Mouse (Mus musculus) macrophage (primary cell): ENCODE data around the gene Pigk. TPM values are rescaled to one million over a fixed set of nuclear protein-coding genes. Genes with fewer than 3 reads are reported as not detected.

Experiments used
- H3K27ac ChIP-seq: fragments of 350-480 bp; formaldehyde crosslinking; 2 replicates; pipeline ENCODE4 v1.9.0; 2021
- H3K36me3 ChIP-seq: fragments of 350-480 bp; formaldehyde crosslinking; 2 replicates; pipeline ENCODE4 v1.9.0; 2021; ENCODE audit errors: inconsistent target
- H3K4me3 ChIP-seq: fragments of 350-480 bp; formaldehyde crosslinking; 2 replicates; pipeline ENCODE4 v1.9.0; 2021; ENCODE audit errors: inconsistent target
- H3K79me2 ChIP-seq: fragments of 350-480 bp; formaldehyde crosslinking; 2 replicates; pipeline ENCODE4 v1.9.0; 2021; ENCODE audit errors: inconsistent target
- WGBS: methylation state at CpG from one replicate; pipeline ENCODE4 v1.1.7; 2026; ENCODE audit warnings: inconsistent platforms; ENCODE audit not compliant: missing documents; 5-methylcytosine and 5-hydroxymethylcytosine counted together
- polyA plus RNA-seq: library from polyadenylated mRNA; stranded (reverse); fragments of 250-400 nt; gene quantifications from 3 replicates; pipeline ENCODE4 v1.2.4, GENCODE M21; 2018; ENCODE audit warnings: inconsistent platforms

Pigk gene
- polyA plus RNA-seq, 1 experiment from 2014 or later, result 35.7 TPM

- Histone ChIP-seq H3K27ac (no peak overlapping the region), H3K36me3 (no peaks in the 10 kb centered on the region), H3K4me3 (no peak overlapping the region), H3K79me2 (no peaks in the 10 kb centered on the region)
- 90% methylated on average over 15 of the region's 15 CpGs for WGBS
Observed at GRCm38 (mm10) chr3:152949233-152949777, 235.4 kb downstream of the Pigk start.

- no peak overlapping the region for H3K4me3 ChIP-seq
- H3K36me3 ChIP-seq, result no peaks in the 10 kb centered on the region
- no peak overlapping the region for H3K27ac ChIP-seq
- WGBS, result 92% methylated on average over 5 of the region's 5 CpGs
- no peaks in the 10 kb centered on the region for H3K79me2 ChIP-seq
Observed at GRCm38 (mm10) chr3:152950299-152950698, 236.4 kb downstream of the Pigk start.

GRCm38 (mm10) chr3:152950914-152951313, 237.0 kb downstream of the Pigk start:
- H3K36me3 ChIP-seq, result no peaks in the 10 kb centered on the region
- H3K79me2 ChIP-seq, result no peaks in the 10 kb centered on the region
- H3K27ac ChIP-seq, result no peak overlapping the region
- no peak overlapping the region for H3K4me3 ChIP-seq
- 92% methylated on average over 9 of the region's 9 CpGs for WGBS

- H3K27ac ChIP-seq, result no peak overlapping the region
- no peak overlapping the region for H3K4me3 ChIP-seq
- no peaks in the 10 kb centered on the region for H3K36me3 ChIP-seq
- WGBS, result 56% methylated on average over 11 of the region's 11 CpGs
- no peaks in the 10 kb centered on the region for H3K79me2 ChIP-seq
Observed at GRCm38 (mm10) chr3:152951634-152952545, 238.0 kb downstream of the Pigk start.

- whole genome bisulfite sequencing, result 93% methylated on average over 5 of the region's 5 CpGs
- Histone ChIP-seq H3K79me2 (no peaks in the 10 kb centered on the region), H3K36me3 (no peaks in the 10 kb centered on the region), H3K4me3 (no peak overlapping the region), H3K27ac (no peak overlapping the region)
Observed at GRCm38 (mm10) chr3:152956038-152956437, 242.1 kb downstream of the Pigk start.

- Histone ChIP-seq H3K79me2 (no peaks in the 10 kb centered on the region), H3K4me3 (no peak overlapping the region), H3K27ac (no peak overlapping the region), H3K36me3 (no peaks in the 10 kb centered on the region)
- WGBS, result 96% methylated on average over 4 of the region's 4 CpGs
Observed at GRCm38 (mm10) chr3:152956771-152957170, 242.9 kb downstream of the Pigk start.

- 79% methylated on average over 11 of the region's 11 CpGs for WGBS
Observed at GRCm38 (mm10) chr3:152958358-152959150, 244.7 kb downstream of the Pigk start.

GRCm38 (mm10) chr3:152961855-152962376, 248.0 kb downstream of the Pigk start:
- Histone ChIP-seq H3K27ac (no peak overlapping the region), H3K4me3 (no peak overlapping the region), H3K79me2 (no peaks in the 10 kb centered on the region), H3K36me3 (no peaks in the 10 kb centered on the region)
- 90% methylated on average over 10 of the region's 10 CpGs for WGBS

More at GRCm38 (mm10) chr3:152958358-152959150, 244.7 kb downstream of the Pigk start:
- no peak overlapping the region; the same call in 1 of the 2 replicates for H3K27ac ChIP-seq
- no peaks in the 10 kb centered on the region for H3K36me3 ChIP-seq
- no peak overlapping the region for H3K4me3 ChIP-seq
- no peaks in the 10 kb centered on the region for H3K79me2 ChIP-seq

GRCm38 (mm10) chr3:152969774-152970347, 256.0 kb downstream of the Pigk start:
- Histone ChIP-seq H3K4me3 (no peak overlapping the region), H3K27ac (no peak overlapping the region), H3K36me3 (no peaks in the 10 kb centered on the region), H3K79me2 (no peaks in the 10 kb centered on the region)
- WGBS, result 49% methylated on average over 16 of the region's 16 CpGs

- Histone ChIP-seq H3K79me2 (no peaks in the 10 kb centered on the region), H3K4me3 (no peak overlapping the region), H3K36me3 (no peaks in the 10 kb centered on the region), H3K27ac (no peak overlapping the region)
- 93% methylated on average over 4 of the region's 4 CpGs for WGBS
Observed at GRCm38 (mm10) chr3:152971373-152971772, 257.5 kb downstream of the Pigk start.

GRCm38 (mm10) chr3:152979481-152980092, 265.7 kb downstream of the Pigk start:
- H3K27ac ChIP-seq, result no peak overlapping the region
- 12% methylated on average over 11 of the region's 11 CpGs for WGBS
- no peaks in the 10 kb centered on the region for H3K79me2 ChIP-seq
- no peak overlapping the region for H3K4me3 ChIP-seq
- H3K36me3 ChIP-seq, result no peaks in the 10 kb centered on the region

- no peaks in the 10 kb centered on the region for H3K36me3 ChIP-seq
- WGBS, result 50% methylated on average over 6 of the region's 6 CpGs
- H3K27ac ChIP-seq, result no peak overlapping the region
- no peaks in the 10 kb centered on the region for H3K79me2 ChIP-seq
- H3K4me3 ChIP-seq, result no peak overlapping the region
Observed at GRCm38 (mm10) chr3:152980431-152980830, 266.5 kb downstream of the Pigk start.

GRCm38 (mm10) chr3:152980978-152981974, 267.4 kb downstream of the Pigk start:
- H3K27ac ChIP-seq, result no peak overlapping the region
- 2% methylated on average over 47 of the region's 47 CpGs for WGBS
- H3K36me3 ChIP-seq, result no peaks in the 10 kb centered on the region
- H3K79me2 ChIP-seq, result no peaks in the 10 kb centered on the region
- no peak overlapping the region for H3K4me3 ChIP-seq
